Mouse (Mus musculus) kidney, adult 11 months (tissue): Measurements from ENCODE around the gene Ube2v1.
"Not testable (repeated sequence)": the region's sequence is repeated elsewhere in the genome, so short reads cannot be mapped to it uniquely, and the experiment has no call there.

ENCODE experiments used
- DNase-seq: peaks from one replicate; pipeline ENCODE4 v3.0.0; 2022

The Ube2v1 gene

DNA sequence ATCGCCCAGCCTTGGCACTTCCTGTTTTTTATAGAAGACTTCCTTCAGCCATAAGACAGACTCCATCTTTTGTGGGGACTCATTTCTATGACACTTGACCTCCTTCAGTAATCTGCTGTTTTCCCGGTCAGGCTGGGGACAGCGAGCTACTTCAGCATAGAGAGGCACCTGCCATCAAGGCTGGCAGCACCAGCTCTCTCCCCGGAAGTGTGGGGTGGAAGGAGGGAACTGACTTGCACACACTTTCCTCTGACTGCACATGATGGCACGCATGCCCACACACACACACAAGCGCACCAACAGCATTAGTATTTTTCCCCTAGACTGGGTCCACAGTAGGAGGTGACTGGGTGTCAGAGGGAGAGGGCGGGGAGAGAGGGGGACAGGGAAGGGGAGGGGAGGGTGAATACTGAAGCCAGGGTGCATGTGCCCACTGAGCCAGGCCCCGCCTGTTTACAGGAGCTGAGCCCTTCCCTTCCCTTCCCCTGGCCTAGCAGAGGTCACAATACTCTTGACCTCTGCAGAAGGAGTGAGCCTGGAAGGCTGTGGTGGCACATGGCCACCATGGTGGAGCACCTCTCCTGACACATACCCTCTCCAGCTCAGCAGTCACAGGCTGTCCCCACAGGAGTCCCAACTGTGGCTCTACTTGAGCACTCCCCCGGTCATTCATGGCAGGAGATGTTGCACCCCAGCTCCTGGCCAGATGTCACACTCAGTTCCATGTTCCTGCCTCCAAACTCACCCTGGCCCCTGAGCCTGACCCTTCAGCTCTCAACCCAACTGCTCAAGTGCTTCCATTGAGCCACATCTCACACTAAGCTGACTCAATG lies 10.4 kb downstream of the Ube2v1 start:
- DNase-seq, result no peak

DNA sequence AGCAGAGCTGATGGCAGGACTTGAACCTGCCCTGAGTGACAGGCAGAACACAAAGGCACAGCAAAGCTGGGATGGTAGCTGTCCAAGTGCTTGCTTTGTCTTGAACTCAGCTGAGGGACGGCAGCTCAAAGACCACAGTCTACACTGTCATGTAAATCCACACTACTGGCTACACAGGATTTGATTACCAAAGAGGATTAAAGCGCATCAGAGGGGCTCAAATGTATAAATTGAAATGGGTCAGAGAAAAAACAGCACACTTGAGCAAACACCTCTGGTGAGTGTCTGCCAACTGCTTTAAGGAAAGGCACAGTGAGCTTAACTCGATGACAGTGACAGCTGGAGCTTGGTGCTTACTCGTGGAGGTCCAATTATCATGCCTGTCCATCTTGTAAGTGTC lies 14.4 kb downstream of the Ube2v1 start:
- DNase-seq, result no peak

DNA sequence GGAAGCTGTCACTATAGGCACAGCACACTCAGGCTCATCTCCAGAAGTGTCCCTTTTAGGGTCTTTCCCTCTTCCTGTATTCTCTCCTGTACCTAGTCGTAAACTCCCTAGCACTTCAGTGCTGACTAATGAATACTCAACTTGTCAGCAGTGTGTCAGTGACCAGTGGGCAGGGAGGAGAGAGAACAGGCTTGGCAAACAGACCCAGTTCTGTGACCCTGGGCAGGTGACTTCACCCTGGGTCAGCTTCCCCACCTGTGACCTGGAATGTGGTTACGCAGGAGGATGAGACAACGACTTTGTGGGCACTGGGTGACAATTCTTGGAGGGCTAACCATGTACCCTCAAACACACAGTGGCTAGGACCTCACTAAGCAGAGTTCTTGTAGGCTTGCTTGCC lies 14.9 kb downstream of the Ube2v1 start:
- no peak for DNase-seq

DNA sequence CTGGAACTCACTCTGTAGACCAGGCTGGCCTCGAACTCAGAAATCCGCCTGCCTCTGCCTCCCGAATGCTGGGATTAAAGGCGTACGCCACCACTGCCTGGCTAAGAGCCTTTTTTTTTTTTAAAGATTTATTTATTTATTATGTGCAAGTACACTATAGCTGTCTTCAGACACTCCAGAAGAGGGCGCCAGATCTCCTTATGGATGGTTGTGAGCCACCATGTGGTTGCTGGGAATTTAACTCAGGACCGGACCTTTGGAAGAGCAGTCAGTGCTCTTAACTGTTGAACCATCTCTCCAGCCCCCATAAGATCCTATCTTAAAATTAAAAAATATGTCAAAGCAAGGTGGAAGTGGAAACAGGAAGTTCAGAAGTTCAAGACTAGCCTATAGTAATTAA lies 18.6 kb downstream of the Ube2v1 start:
- DNase-seq, result not testable (repeated sequence)

DNA sequence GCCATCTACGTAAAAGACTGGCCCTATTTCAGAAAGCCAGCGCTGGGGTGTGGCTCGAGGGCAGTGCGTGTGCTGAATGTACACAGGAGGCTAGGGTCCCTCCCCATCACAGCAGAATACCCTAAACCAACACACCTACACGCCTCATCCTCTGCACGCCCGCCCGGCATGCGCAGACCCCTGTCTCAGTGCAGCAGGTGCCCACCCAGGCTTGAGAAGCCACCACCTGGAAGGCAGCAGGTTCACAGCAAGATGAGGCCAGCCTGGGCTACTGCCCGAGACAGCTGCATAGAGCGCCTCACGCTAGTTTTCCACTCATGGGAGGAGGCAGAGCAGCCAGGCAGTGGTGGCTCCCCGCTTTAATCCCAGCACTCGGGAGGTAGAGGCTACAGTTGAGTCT lies 19.8 kb downstream of the Ube2v1 start:
- DNase-seq, result no peak

DNA sequence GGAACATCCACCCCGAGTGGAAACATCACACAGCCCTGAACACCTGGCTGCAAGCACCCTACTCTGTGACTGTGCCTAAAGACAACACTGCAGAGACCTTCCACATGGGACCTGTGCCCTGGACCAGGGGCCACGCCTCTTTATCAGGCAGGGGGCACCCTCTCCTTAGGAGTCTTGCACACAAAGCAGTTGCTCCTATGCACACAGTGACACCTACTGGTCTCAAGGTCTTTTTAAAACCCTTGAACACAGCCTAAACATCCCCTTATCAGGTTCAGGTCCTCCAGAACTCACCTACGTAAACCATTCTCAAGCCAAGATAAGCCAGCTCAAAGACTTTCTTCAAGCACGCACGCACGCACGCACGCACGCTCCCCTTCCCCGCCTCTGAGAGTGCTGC lies 20.6 kb downstream of the Ube2v1 start:
- DNase-seq, result no peak

DNA sequence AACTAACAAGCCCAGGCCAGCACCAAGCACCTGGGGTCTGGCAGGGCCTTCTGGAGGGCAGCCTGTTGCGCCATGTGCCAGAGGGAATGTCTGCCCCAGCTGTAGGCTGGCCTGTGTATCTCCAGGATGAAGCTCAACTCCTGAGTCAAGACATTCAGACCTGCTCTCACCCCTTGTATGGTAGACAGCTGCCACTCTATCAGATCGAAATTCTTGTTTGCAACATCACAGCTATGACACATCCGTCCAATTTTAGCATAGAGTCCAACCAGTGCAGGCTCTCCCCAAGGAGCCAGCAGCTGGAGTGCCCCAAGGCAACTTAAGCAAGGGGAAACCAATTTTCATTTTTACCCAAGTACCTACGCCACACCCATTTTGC lies 25.2 kb downstream of the Ube2v1 start:
- no peak for DNase-seq

DNA sequence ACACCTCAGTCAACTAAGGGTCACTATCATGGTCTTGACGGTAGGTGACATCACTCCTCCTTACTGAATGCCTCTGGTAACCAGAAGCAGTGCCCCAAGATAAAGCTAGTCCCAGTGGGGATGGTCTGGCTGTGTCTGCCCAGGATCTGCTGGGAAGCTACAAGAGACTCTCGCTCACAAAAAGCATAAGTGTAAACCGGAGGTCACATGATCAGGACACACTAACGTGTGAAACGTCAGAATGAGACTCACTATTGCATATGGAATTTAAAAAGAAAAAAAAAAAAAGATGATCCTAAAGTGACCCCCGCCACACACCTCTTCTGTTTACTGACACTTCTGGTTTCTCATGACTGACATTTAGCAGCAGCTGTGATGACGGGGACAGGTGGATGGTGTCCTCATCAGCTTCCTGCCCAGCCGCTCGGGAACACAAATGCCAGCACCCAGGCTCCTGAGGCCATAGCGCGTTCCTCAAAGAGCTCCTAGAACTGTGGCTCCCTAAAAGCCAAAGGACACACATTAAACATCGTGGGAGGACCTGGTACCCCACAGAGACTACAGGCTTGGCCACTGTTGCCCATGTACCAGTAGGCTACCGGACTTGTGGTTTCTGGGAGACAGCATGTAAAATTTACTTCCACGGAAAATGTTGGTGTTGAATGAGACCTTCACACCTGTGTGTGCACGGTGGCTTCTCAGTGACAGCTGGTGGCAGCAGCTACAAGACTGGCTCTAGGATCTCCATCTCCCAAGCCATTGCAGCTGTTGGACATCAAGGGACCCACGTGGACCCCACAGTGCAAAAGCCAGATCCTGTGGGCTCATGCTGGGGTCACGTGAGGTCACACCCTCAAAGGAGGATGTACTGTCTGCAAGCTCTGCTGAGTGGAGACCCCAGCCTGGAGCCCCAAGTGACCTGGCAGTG lies 25.8 kb downstream of the Ube2v1 start:
- DNase-seq, result no peak

DNA sequence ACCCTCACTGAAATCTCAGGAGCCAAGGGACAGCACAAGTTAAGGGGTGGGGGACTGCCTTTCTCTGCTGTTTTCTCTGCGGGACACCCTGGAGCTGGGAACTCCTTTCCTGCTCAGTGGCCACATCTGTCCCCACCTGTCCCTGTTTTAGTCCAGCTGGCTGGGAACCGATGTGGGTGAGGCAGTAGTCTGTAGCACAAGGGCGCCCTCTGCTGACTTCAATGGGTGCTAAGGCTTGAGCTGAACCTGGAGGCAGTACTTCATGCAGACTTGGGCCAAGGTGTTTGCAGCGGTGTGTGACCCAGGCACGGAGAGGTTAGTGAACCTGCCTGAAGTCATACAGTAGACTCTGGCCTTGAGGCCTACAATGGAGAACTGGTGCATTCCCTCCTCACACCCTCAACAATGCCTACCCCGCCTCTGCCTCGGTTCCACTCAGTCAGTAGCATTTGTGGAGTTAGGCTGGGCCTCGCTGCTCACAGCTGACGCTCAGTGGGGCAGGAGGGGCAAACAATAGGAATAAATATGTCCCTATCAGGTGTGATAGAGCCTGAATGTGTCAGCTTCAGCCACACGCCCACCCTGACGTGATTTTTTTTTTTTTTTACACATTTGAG lies 26.6 kb downstream of the Ube2v1 start:
- peak; percentile 85 for DNase-seq

DNA sequence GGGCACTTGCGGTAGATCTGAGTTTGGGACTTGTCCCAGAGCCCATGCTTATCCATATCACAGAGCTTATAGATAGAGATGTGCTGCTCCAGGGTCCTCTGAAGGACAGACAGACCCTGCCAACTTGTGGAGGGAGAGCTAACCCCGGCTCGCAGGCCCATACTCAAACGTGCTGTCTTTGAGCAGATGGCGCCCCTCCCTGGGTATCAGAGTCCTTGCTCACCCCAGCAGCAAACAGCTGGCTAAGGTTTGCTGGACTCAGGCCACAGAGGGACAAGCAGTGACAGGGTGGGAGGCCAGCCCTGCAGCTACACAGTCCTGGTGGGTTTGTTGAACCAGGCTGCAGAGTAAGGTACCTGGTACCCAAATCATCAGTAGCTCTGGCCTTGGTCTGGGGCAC lies 28.9 kb downstream of the Ube2v1 start:
- no peak for DNase-seq

DNA sequence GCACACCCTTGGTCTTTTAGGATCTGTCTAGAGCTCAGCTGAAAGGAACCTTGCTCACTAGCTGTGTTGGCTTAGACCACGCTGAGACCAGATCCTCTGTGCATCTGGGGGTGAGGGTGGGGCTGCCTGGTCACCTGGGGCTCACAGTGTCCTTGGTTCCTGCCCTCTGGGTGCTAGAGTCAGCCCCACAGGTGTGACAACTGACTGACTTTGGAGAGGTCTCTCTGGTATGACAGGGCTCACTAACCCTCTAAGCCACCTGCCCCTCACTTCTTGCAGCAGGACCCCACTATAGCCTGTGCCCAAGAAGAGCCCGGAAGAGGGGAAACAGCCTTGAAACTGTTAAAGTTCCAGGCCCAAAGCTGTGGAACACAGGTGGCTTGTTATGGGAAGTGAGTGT lies 29.5 kb downstream of the Ube2v1 start:
- DNase-seq, result no peak

DNA sequence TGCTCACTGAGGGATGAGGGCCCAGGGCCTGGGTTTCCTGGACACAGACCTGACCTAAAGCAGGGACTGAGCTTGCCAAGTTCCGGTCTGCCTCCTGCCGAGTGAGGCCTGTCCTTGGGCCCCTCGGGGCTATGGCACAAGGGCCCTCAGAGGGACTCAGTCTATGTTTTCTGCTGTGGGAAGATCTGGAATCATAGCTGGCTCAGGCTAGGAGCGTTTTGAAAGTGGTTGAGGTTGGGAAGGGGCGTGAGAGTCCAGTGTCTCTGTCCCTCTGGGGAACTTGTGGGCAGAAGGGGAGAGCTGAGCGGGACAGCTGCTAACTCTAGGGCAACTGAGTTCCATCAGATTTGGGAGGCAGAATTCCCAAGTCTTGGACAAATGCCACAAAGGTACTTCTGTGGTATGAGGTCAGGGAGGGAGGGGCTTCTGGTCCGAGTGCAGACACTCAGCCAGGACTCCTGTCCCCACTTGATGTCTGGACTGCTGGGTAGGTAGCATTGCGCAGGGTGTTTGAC lies 31.4 kb downstream of the Ube2v1 start:
- DNase-seq, result no peak

DNA sequence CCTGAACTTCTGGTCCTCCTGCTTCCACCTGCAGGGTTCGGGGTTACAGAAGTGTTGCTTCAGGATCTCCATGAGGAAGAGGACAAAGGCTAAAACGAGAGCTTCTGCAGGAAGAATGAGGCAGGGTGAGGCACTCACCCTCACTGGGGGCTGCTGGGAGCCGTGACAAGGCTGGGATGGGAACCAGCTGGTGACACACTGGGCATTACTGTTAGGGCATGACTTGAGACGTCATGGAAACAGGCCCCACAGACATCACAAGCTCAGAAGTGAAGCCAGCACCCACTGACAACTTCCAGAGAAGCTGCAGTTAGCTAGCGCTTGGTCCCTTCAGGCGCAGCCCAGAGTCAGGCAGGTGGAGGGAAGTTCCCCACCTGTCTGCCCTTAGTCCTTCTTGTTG lies 32.0 kb downstream of the Ube2v1 start:
- no peak for DNase-seq

DNA sequence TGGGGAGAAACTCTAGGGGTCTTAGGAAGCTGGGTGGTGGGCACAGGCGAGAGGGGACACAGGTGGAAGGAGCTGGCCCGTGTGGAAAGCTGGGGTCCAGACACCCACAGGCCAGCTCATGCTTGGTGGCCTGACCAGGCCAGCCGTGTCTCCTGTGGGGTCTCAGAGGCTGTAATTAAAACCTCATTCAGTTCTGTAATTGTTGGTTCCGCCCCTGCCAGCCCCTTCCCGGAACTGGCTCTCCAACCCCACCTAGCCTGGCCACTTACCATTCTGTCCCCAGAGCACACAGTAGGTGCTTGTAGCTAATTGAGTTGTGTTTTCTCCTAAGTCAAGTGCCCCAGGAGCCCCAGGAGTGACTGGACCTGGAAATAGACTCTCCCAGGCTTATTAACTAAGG lies 32.7 kb downstream of the Ube2v1 start:
- no peak for DNase-seq

DNA sequence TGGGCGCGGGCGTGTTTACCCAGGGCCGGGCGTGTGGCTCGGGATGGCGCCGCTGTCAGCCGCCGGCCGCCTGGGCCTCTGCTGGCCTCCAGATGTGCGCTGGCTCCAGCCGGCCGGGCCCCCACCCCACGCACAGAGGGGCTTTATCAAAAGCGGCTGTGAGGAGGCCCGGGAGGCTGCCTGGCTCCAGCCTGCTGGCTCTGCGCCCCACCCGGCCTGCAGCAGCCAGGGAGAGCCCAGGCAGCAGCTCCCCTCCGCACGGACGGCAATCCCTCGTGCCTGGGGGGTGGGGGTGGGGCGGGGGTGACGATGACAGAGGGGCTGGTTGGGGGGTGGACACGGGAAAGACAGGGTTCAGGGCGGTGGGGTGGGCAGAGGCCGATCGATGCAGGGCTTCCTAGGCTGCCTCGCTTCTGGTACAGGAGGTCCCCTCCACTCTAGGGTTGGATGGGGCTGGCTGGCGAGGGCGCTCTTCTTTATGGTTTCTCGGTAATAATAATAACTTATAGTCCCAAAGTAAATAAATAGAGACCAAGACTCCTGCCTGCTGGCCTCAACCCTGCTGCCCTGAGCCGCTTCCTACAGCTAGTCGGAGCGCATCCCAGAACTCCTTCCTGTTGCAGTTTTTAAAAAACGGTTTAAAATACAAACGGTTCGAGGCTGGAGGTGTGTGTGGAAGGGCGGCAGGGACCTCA lies 34.3 kb downstream of the Ube2v1 start:
- no peak for DNase-seq

DNA sequence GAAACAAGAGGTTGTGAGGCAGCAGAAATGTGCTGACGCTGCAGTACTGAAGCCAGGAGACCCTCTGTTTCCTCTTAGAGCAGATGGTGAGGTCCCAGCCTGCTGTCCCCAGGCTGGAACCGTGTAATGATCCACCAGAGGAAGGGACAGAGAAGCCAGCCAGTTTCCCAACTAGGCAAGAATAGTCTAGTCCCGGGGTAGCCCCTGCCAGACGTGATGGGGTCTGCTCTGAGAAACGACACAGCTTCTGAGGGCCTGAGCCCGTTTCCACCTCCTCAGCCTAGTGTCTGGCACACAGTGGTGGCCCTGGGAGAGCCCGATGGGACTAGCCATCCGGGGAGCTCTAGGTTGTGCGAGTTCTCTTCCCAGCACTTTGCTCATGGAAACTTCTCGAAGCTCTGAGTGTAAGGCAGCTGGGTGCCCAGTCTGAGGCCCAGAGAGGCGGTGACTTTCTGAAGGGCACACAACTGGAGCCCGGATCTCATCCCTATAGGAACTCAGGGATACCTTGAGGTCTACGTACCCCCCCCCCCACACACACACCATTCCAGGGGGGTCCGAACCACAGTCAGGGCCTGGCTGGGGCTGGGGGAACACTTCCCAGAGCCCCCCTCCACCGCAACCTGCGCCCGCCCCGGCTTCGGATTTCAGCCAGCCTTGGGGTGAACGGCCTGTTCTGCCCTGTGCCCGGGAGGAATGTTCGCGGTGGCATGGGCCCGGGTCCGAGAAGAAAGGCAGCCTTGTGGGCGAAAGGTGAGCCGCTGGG lies 35.0 kb downstream of the Ube2v1 start:
- no peak for DNase-seq

DNA sequence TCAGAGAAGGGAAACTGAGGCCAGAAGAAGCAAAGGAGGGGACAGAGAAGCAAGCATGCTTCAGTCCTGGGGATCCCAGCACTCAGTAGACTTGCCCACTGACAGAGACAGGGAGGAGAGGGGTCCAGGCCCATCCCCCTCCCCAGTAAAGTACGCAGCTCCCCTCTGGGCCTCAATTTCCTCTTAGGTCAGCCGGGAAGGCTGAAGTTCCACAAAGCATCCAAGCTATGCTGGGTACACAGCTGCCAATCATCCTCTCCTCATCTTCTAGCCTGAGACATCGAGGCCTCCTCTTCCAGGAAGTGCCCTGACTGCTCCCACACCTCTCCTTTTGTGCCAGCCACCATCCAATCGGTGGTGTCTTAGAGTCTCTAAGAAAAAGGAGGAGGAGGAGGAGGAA lies 35.6 kb downstream of the Ube2v1 start:
- no peak for DNase-seq

DNA sequence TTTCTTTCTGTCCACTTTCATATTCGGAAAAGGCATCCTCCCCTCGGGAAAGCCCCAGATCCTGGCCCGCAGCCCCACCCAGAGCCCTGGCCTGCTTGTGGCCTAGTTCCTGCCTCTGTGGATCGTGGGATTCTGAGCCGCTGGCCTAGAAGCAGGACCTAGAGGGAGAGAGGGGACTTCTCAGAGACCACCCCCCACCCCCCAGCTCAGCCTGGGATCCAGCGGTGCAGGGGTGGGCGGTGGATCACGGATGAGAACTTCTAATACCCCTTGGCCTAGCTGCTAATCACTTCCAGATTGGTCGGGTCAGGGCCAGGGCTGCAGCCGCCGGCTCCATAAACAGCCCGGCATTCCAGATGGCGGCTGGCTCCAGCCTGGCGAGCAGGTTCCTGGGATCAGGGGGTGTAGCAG lies 36.1 kb downstream of the Ube2v1 start:
- DNase-seq, result no peak

DNA sequence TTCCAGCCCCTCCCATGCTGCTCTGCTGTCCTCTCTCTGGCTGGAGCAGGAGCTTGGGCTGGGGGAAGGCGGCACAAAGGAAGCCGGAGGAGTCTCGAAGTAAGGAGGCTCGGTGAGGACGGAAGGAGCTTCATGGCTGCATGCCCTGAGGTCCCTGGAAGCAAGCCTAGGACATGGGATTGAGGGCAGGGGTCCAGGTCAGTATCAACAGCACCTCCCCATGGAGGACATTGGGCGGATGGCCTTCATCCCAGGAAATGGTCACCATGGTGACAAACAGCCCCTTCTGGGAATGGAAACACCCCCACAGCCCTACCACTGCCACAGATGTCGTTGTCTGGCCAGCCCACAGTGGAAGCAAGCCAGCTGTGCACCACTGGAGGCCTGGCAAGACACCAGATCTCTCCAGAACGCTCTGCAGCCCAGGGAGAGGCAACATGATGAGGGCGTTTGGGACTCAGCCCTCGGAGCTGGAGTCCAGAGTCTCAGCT lies 37.4 kb downstream of the Ube2v1 start:
- peak; percentile 83 for DNase-seq

DNA sequence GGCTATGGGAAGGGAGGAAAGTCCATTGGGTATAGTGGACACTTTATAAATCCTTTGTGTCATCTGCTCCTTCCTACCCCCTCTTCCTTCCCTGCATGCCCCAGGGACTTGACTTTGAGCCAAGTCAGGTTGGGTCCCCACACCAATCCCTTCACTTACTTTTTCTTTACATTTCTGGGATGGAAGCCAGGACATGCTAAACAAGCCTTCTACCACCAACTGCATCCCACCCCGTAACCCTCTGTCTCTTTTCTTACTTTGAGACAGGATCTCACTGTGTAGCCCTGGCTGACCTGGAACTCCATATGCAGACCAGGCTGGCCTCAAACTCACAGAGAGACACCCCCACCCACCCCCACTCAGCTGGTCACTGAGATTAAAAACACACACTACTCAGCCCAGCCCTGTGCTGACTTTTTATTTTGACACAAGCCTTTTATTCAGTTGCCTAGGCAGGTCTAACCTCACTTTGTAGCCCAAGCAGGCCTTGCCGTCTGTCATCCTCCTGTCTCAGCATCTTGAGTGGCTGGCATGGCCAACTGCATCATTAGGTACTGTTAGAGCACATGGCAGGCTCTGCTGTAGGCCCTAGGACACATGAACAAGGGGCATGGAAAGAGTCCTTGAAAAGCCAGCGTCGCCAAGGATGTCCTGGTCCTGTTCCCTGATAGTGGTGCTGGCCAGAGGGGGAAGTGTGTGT lies 38.2 kb downstream of the Ube2v1 start:
- DNase-seq, result no peak
